Mouse (Mus musculus): ENCODE results near the gene Acsl5. TPM values are rescaled to one million over a fixed set of nuclear protein-coding genes. Genes with fewer than 3 reads are reported as not detected.

Gene Acsl5
- polyA plus RNA-seq, 1 experiment from 2014 or later = 24.2 TPM

DNA sequence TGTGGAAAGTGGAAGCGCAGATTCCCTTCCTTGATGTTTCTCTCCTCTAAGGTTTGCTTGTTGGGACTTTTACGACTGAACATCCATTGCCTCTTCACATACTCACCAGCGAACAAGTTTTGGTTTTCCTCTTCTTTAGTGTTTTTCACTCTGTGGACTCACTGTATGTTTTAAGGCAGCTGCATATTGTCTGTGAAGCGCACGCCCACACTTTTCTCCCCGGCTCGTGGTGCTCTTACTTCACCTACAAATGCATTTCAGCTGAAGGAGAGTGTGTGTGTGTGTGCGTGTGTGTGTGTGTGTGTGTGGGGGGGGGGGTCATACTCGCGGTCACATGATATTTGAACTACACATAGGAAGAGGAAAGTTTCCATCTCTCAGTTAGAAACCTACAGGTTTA is 85.9 kb downstream of the Acsl5 start:
- no peak for ATAC-seq (ENCODE audit: insufficient number of reproducible peaks, insufficient read depth, low FRiP score, low TSS enrichment)
- H3K9ac ChIP-seq = no peak overlapping the region
- H3K4me2 ChIP-seq (replicated peaks) = no peak overlapping the region
- H3K4me1 ChIP-seq = 0 out of 2 replicates have a peak, but pooled peaks cover 3% of the 10 kb centered on the region
- no peak overlapping the region for H3K27ac ChIP-seq
- no peak overlapping the region for H3K4me3 ChIP-seq
- H3K27me3 ChIP-seq = no peaks in the 10 kb centered on the region
- WGBS = 91% methylated on average over 10 of the region's 10 CpGs
- no peaks in the 10 kb centered on the region for H3K9me3 ChIP-seq
- no peaks in the 10 kb centered on the region for H3K36me3 ChIP-seq

- Histone ChIP-seq H3K27me3 (no peaks in the 10 kb centered on the region), H3K36me3 (no peaks in the 10 kb centered on the region), H3K27ac (no peak overlapping the region), H3K9me3 (no peaks in the 10 kb centered on the region), H3K4me1 (0 out of 2 replicates have a peak, but pooled peaks cover 3% of the 10 kb centered on the region), H3K4me2 (replicated peaks) (no peak overlapping the region), H3K9ac (no peak overlapping the region), H3K4me3 (no peak overlapping the region)
- no peak for ATAC-seq (ENCODE audit: insufficient number of reproducible peaks, insufficient read depth, low FRiP score, low TSS enrichment)
- 91% methylated on average over 6 of the region's 6 CpGs for WGBS
Measured at GRCm38 (mm10) chr19:55340521-55340920, 88.8 kb downstream of the Acsl5 start.

DNA sequence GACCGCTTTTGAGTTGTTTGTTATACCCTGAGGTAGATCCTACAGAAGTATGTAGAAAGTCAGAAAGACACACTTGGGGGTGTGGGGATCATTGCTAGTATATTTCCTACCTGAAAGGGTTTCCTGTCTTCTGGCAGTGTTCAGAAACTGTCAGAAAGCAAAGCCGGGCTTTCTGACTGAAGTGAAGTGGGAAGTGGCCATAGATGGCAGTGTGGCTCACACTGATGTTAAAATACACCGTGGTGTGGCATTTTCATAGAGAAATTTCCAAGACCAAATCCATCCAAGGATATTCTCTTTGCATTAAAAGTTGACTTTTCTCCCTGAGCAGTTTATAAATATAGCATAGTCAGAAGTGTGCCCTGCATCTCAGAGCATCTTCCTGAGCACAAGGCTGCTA is 89.6 kb downstream of the Acsl5 start:
- no peak overlapping the region for H3K4me2 ChIP-seq (replicated peaks)
- ATAC-seq (ENCODE audit: insufficient number of reproducible peaks, insufficient read depth, low FRiP score, low TSS enrichment) = no peak
- 0 out of 2 replicates have a peak, but pooled peaks cover 3% of the 10 kb centered on the region for H3K4me1 ChIP-seq
- 76% methylated on average over 3 of the region's 3 CpGs for WGBS
- no peak overlapping the region for H3K27ac ChIP-seq
- H3K9ac ChIP-seq = no peak overlapping the region
- no peak overlapping the region for H3K4me3 ChIP-seq
- no peaks in the 10 kb centered on the region for H3K9me3 ChIP-seq
- H3K27me3 ChIP-seq = no peaks in the 10 kb centered on the region
- H3K36me3 ChIP-seq = no peaks in the 10 kb centered on the region

DNA sequence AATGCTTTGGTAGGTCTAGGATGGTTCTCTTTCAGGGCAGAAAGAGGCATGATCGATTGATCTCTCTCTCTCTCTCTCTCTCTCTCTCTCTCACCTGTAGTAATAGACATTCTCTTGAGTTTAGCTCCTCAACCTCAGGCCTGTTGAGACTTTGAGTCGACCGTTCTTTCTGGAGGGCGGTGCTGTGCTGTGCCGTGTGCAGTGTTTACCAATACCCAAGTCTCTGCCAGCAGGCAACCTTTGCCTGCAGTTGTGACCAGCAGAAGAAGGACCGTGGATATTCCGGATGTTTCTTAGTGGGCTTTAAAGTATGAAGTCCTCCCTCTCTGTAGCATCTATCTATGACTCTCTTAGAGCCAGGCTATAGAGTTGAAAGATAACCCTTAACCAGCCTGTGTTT is 90.7 kb downstream of the Acsl5 start:
- H3K9ac ChIP-seq = no peak overlapping the region
- no peak for ATAC-seq (ENCODE audit: insufficient number of reproducible peaks, insufficient read depth, low FRiP score, low TSS enrichment)
- H3K9me3 ChIP-seq = no peaks in the 10 kb centered on the region
- WGBS = 95% methylated on average over 7 of the region's 7 CpGs
- H3K27ac ChIP-seq = no peak overlapping the region
- no peaks in the 10 kb centered on the region for H3K27me3 ChIP-seq
- H3K4me2 ChIP-seq (replicated peaks) = no peak overlapping the region
- H3K4me1 ChIP-seq = 0 out of 2 replicates have a peak, but pooled peaks cover 3% of the 10 kb centered on the region
- no peak overlapping the region for H3K4me3 ChIP-seq
- no peaks in the 10 kb centered on the region for H3K36me3 ChIP-seq

DNA sequence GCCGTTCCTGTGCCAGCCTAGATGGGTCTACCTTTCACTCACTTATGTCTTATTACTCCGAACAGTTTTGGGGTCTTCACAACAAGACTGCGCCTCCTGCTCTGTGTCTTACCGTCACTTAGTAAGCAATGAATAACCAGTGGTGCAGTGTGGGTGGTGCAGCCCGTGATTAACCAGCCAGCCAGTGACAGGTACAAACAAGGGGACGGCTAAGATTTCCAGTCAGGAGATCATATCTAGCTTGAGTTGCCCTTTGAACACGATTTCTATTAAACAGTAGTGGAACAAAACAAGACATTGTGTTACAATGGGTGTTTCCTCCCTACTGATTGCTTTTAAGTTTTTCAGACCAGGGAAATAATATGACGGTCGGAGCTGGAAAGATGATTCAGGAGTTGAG is 91.5 kb downstream of the Acsl5 start:
- ATAC-seq (ENCODE audit: insufficient number of reproducible peaks, insufficient read depth, low FRiP score, low TSS enrichment) = no peak
- WGBS = 86% methylated on average over 9 of the region's 9 CpGs

More for the DNA sequence above, 91.5 kb downstream of the Acsl5 start:
- no peak overlapping the region for H3K9ac ChIP-seq
- 0 out of 2 replicates have a peak, but pooled peaks cover 3% of the 10 kb centered on the region for H3K4me1 ChIP-seq
- no peaks in the 10 kb centered on the region for H3K27me3 ChIP-seq
- H3K4me3 ChIP-seq = no peak overlapping the region
- no peak overlapping the region for H3K4me2 ChIP-seq (replicated peaks)
- H3K36me3 ChIP-seq = no peaks in the 10 kb centered on the region
- H3K9me3 ChIP-seq = no peaks in the 10 kb centered on the region
- no peak overlapping the region for H3K27ac ChIP-seq

Other genes starting within 250 kb of the Acsl5 start
- 18.0 and 18.5 TPM in 2 replicates for gene Gpam, start 124.7 kb upstream of the Acsl5 start, polyA plus RNA-seq (2016; fragmentation: Nextera tagmentation; extraction: Ambion mirVana)
- 0.15 and 0.27 TPM in 2 replicates for gene Tectb, start 71.2 kb upstream of the Acsl5 start, polyA plus RNA-seq (2016; fragmentation: Nextera tagmentation; extraction: Ambion mirVana)
- not detected in 2 replicates for gene Gucy2g, start 10.7 kb upstream of the Acsl5 start, polyA plus RNA-seq (2016; fragmentation: Nextera tagmentation; extraction: Ambion mirVana)
- gene Zdhhc6, start 64.1 kb downstream of the Acsl5 start, polyA plus RNA-seq (2016; fragmentation: Nextera tagmentation; extraction: Ambion mirVana) = 96.8 and 97.2 TPM in 2 replicates
- 31.2 and 31.8 TPM in 2 replicates for gene Vti1a, start 64.4 kb downstream of the Acsl5 start, polyA plus RNA-seq (2016; fragmentation: Nextera tagmentation; extraction: Ambion mirVana)